Mouse (Mus musculus) thymus, postnatal 14 days (tissue): ENCODE data around the gene Zfp541.

Source experiments
- DNase-seq: peaks from one replicate; pipeline ENCODE4 v3.0.0; 2021

The Zfp541 gene

DNA sequence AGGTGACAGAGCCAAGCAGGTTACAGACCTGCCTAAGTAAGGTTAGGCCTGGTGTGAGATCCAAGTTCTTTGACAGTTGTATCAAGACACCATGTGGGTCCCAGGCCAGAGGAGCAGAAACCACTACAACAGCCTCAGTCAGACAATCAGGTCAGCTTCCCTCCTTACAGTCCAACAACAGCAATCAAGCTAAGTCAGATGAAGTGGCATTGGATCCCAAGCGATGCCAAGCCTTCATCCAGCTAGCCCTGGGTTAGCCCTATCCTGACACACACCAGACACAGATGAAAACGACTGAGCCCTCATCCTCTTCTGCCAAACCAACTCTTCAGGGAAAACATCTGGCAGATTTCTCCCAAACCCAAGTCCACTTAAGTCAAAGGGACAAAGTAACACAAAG, 16.1 kb upstream of the Zfp541 start:
- peak; percentile 22 for DNase-seq

DNA sequence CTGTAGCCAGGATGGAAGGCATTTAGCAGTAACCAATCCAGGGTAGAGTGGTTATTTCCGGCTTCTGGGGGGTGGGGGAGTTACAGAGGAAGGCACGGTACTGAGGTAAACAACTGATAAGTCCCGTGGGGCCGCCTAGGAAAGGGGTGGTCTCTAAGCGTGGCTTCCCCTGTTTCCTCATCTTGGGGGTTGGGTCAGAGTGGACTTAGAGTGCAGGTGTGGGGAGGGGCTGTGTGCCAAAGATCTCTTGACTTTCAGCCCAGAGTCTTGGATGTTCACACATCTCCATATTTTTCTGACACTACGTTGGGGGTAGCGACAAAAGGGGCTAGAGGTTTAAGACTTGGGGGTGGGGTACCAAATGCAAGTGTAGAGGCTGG, 15.5 kb upstream of the Zfp541 start:
- peak; percentile 91 for DNase-seq

DNA sequence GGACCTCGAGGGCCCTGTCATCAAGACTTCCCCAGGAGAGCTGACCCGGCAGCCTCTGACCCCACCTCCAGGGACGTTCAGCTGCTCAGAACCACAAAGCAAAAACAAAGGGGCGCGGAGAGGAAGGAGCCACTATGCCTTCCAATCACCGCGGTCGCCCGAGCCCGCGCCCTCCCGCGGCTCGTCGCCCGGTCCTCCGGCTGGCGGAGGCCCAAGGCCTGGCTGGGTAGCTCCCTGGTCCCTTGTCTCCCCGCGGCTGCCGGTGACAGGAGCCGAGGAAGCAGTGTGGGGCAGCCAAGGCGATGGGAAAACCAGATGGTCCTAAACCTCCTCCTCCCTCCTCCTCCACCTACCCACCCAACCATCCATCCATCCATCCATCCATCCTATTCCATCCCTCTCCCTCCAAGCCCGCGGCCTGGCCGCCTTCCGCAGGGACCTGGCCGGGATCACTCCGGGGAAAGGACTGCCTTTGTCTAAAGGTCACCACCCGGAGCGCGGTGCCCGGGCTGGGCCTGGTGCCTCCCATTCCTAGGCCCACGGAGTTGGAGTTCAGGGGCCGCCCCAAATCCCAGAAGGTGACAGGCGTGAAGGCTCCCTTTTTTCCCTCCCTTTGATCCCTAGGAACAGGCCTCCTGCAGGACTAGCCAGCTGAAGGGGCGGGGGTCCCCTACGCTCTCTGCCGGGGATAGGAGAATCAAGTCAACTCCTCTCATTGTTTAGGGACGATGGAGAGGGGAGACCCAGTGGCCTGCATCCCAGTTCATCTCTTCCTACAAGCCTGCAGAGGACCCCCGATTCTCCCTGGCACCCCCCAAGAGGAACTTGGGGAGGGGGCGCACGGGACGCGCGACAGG, 14.9 kb upstream of the Zfp541 start:
- peak; percentile 77 for DNase-seq

DNA sequence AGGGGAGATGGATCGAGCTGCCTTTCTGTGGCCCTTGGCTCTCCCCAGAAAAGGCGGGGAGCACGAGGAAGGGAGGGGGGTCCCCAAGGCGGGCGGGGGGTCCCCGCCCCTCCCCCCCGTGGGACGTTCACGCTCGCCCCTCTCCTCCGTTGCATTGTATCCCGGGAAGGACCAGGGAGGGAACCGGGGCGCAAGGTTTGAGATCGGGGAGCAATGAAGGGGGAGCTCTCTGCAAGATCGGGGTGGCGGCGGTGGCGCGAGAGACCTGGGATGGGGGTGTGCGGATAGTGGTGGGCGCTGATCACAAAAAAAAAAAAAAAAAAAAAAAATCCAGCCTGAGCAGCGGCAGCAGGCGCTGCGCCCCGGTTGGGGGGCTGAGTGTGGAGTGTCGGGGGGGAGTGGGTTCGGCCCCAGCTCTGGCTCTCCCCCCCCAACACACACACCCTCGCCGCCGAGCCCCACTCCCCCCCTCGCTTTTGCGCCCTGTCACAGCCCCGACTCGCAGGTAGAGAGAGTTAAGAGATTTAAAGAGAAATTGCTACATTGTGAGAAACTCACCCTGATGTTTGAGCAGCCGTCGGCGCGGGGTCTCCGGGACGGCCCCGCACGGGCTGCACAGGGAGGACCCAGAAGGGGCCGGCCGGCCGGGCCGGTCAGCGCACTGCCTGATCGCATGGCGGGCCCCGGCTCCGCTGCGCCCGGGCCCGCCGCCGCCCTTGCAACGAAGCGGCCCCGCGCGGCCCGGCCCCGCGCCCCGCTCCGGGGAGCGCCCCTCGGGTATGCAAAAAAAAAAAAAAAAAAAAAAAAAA, 14.1 kb upstream of the Zfp541 start, which contains the start of gene Bicra:
Gene Bicra, minus strand, starts transcription at position 584 of the 809 bp plus-strand sequence.
- DNase-seq, result peak; percentile 88

DNA sequence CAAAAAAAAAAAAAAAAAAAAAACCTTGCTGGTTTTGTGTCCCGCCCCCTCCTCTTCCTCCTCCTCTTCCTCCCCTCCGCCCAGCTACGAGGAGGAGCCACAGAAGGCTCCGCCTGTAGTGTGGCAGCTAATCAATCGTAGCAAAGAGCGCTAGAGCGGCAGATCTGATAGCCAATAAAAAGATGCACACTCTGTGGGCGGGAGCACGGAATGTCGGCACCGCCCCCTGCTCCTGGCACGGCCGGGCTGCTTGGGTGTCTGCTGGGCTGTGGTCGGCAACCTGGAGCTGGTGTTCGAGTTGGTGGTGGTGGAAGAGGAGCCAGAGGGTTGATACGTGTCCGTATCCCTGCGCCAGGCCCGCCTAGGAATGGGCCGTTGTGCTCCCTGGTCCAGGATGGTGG, 13.4 kb upstream of the Zfp541 start:
- DNase-seq, result peak; percentile 97

DNA sequence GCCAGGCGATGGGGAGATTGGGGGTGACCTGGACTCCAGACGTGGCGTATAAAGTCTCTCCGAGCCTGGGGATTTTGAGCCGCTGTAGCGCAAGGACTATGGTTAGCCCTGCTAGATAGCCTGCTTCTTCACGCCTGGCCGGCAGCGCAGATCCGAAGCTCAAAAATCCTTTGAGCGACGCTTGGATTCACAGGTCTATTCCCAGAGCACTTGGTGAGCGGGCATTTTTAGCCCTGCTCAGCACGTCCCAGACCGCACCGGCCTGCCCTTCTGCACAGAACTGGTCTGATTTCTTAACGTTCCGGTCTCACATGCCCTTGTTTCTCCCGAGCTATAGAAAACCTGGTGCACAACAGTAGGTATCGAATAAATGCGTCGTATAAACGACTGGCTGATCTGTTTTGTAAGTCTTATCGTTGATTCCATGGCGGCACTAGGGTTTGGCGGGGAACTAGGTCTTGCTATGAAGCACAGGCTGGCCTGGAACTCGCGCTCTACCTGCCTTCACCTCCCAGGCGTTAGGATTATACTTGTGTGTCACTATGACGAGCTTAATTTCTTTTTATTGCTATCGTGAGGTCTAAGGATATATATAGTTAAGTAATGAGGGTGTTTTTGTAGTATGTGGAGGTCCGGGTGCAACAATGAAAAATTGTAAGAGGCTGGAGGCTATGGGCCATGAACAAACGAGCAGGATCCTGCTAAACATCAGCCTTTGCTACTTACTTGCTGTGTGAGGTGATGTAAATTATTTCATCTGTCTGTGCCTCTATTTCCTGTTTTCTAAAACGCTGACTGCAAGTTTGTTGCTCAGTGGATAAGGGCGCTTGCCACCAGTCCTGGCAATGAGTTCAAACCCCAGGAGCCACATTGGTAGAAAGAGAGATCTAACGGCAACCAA, 12.7 kb upstream of the Zfp541 start:
- DNase-seq, result peak; percentile 30

DNA sequence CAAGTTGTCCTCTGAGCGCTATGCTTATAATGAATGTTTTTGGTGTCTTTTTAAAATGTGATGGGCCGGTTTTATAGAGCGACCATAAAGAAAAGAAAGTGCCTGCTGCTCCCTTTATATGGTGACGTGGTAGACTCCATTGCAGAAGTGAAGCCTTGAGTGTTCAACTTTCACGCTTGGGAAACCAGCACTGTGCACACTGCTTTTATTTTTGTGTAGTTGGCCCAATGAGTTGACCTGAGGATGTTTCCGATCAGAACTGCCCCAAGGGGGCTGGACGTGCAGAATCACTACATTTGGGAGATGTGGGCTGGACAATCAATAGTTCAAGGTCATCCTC, 12.1 kb upstream of the Zfp541 start:
- DNase-seq, result no peak

DNA sequence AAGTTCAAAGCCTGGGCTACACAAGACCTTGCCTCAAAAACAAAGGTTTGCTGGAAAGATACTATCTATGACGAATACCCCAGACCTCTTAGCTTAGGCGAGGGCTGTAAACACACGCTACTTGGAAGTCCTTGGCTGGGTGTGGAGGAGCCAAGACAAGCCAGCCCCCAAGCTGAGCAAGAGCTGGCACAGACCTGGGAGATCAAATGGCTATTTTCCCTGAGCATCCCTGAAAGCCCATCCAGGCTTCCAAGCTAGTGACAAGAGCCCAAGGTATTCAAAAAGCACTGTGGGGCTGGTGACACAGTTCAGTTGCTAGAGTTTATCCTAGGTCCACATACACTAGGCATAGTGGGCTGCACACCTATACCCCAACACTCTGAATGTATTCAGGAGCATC, 11.0 kb upstream of the Zfp541 start:
- DNase-seq, result no peak

DNA sequence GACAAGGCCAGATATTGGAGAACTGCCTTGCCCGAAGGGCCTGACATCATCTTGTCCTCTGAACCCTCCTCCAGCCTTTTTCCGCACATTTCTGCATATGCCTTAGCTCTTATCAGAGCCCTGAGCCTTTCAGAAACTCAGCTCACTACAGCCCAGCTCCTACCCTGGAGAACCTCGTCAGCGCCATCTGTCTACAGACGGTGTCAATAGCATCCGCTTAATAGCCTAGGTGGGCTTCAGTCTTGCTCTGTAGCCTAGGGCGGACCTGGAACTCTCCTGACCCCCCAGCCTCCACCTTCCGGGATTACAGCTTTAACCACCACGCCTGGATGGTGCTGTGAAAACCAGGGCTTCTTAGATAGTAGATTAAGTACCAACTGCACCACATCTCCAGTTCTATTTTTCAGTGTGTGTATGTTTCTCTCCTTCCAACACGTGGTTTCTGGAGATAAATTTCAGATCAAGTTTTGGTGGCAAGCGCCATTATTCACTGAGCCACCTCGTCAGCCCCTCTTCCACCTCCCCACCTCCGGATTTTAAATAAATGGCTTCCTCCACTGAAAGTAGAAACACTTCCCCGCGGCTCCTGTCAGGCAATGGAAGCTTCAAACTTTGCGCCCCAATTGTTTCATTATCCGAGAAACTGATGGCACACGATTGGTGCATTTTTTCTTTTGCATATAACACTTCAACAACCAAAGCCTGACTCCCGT, 9.6 kb upstream of the Zfp541 start:
- peak; percentile 90 for DNase-seq

DNA sequence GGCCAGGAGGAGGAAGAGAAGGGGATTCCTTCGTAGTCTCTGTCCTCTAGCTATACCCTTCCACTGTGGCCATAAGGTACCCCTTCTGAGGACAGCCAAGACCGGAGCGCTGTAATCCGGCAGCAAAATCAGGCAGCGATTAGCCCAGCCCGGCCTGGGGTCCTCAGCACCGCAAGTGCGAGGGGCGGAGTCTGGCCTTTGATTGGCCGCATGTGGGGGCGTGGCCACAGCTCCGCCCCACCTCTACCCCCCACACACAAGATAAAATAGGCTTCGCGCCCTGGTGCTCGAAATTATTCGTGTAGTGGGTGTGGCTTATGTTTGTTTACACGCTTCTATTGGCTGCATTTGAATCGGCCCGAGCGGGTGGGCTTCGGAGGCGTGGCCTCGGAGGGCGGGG, 8.9 kb upstream of the Zfp541 start:
- DNase-seq, result peak; percentile 97

DNA sequence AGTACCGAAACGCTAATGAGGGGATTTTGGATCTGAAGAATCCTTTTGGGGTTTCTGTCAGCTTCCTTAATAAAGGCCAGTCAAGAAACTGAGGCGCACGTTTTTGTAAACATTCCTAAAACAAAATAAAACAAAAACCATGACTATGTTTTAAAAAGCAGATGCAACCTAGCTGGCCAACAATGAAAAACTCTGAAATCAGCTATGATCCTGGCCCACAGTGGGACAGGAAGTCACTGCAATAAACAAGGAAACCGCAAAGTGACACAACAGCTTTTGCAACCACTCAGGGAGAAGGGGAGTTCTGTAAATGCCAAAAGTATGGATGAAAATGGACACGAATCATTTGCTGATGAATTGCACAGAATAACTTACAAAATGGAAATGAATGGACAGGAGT, 8.5 kb upstream of the Zfp541 start:
- no peak for DNase-seq

DNA sequence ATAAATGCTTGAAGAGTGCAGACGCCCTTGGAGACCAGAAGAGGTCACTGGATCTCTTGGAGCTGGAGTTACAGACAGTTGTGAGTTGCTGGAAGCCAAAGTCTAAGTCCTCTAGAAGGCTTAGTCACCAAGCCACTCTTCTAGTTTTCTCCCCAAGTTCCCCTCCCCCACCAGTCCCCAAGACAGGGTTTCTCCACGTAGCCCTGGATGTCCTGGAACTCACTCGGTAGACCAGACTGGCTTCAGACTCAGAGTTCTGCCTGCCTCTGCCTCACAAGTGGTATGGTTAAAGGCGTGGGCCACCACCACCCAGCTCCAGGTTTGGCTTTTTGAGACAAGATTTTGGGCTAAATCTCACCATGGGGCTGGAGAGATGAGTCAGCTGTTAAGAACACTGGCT, 6.6 kb upstream of the Zfp541 start:
- DNase-seq, result no peak

DNA sequence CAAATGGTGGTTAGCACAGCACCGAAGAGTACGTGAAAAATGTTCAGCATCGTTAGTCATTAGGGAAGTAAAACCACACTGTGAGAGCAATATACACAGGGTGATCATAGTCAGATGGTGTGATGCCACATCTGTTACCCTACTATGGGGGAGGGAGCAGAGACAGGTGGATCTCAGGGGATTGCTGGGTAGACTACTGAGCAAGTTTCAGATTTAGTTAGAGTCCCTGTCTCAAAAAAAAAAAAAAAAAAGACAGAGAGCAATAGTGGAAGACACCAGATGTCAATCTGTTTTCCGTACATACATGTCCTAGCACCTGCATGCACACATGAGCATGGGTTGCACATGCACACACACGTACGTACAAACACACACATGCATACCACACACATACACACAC, 5.9 kb upstream of the Zfp541 start:
- no peak for DNase-seq

DNA sequence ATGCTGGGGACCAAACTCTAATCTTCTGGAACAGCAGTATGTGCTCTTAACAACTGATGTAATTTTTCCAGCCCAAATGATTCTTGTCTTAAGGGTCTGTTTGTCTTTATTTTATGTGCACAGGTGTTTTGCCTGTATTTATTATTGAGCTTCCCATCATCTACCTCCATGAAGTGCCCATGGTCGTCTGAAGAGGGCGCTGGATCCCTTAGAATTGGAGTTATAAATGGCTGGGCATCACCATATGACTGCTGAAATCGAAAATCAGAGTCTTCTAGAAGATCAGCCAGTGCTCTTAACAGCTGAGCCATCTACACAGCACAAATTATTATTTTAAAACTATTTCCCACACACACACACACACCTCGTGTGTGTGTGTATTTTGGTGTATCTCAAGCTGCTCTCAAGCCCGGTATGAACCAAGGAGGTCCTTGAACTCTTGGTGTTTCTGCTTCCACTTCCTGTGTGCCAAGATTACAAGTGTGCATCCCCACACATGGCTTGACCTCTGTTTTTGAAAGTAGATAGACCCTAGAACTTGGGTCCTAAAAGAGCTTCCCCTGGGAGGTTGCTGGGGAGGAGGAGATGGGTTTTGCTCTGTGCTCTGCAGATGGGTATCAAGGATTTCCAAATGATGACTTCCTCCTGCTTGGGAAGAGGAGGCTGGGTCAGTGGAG, 5.0 kb upstream of the Zfp541 start:
- no peak for DNase-seq

DNA sequence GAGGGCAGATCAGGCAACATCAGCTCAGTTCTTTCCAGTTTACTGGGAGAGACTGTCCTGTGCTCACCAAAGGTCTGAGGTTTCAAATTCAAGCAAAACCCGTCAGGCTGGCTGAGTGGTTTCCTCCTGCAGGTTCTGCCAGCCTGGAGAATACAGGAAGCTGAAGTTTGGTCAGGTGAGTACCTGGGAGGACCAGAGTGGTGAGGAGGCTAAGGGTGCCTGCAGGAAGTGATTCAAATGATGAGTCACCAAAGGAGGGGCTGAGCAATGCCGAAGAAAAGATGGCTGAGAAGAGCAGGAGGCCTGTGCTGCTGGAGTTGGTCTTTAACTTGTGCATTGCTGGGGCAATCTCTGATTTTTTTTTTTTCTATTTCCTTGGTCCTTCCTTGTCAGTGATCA, 4.5 kb upstream of the Zfp541 start:
- DNase-seq, result peak; percentile 42

DNA sequence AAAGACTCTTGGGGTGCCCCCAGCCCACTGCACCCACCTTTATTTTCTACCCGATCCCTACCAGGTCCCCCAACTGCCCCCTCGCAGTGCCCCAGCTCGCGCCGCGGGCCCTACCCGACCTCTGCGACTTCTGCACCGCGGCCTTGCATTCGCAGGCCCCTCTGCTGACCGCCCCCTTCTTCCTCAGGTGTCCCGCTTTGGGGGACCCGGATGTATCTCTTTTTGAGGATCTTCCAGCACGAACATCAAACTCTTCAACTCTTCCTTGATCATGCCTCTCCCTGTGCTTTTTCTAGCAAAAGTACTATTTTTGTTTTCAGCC, 446 bp downstream of the Zfp541 start:
- no peak for DNase-seq

DNA sequence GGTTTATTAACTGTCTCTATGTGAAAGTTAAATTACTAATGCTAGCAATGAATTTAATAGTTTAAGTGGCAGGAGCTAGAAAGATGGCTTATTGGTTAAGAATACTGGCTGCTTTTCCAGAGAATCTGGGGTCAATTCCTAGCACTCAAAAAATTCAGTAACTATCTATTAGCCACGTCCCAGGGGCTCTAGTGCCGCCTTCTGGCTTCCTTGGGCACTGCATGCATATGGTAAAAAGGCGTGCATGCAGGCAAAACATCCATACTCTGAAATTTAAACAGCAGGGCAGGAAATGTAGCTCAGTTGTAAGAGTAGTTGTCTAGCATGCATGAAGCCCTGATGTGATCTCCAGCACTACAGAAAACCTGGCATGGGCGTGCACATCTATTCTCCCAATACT, 1.9 kb downstream of the Zfp541 start:
- DNase-seq, result peak; percentile 46

DNA sequence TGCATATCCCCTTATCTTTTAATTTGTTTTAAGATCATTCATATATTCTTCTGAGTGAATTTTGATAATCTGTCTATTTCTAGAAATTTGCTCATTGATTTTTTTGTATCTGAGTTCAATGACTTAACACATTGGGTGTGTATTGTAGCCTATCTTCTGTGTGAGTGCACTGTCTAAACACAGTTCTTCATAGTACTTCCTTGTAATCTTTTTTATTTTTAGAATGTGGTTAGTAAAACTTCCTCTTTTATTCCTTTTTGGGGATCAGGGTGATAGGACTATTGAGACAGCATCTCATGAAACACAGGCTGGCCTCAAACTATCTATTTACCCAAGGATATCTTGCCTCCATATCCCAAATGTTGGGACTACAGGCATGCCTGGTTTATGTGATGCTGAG, 9.2 kb downstream of the Zfp541 start:
- DNase-seq, result no peak

DNA sequence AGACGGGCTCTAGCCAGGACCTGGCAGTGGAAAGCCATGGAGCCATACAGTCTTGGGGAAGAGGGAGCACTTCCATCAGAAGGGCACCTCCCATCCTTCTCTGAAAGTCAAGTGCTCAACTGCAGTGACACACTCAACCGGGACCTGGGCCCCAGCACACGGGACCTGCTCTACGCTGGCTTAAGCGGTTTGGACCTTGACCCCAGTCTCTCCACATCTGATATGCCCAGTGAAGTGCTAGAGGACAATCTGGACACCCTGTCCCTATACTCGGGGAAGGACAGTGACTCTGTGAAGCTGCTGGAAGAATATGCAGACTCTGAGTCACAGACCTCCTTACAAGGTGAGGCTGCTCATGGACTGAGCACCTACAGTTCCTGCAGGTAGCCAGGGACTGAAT, 10.3 kb downstream of the Zfp541 start:
- no peak for DNase-seq

DNA sequence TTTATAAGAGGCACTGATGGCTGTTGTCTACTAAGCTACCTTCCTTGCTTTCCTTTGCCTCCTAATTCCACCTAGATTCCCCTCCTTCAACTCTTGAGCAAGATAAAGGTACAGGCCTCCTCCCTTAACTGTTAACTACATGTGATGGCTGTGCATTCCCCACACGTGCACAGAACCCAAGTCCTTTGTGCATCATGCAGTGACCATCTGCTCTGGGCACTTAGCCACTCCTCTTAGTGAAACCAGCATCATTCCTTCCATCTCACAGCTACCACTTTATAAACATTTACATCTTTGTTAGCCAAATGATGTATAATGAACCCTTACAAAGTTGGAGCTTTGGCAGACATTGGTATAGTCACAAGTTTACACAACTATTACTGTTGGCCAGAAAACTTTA, 18.3 kb downstream of the Zfp541 start:
- no peak for DNase-seq

DNA sequence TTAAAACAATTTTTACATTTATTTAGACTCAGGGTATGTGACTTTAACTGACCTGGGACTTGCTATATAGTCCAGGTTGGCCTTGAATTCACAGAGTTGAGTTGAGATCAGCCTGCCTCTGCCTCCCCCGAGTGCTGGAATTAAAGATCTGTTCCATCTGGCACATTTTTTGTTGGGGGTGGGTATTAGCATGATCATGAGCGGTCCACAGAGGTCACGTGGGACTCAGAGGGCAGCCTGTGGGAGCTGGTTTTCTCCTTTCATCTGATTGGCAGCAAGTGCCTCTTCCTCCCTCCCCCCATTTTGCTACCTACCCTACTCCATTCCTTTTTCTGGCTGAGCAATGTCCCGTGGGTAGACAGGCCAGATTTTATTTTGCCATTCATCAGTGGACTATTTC, 19.0 kb downstream of the Zfp541 start:
- DNase-seq, result no peak

DNA sequence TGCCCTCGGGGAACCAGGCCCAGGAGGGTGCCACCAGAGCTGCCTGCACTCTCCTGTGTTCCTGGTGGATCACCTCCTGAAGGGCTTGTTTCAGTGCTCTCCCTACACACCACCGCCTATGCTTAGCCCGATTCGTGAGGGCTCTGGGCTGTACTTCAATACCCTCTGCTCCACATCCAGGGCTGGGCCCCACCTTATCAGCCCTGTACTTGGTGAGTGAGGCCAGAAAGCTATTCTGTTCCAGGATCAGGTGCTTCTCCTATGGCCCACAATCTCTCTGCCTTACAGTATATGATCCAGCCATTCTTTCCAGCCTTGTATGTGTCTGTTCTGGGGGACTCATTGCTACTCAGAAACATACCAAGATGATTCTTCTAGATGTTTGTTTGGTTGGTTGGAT, 21.7 kb downstream of the Zfp541 start:
- DNase-seq, result no peak
